Mouse (Mus musculus) CH12.LX (cell line): ENCODE measurements around the gene Apmap.

ENCODE experiments used
- CHD2 ChIP-seq: IDR thresholded peaks from 2 replicates; pipeline ENCODE4 v1.6.1; 2011; ENCODE audit warnings: low read length, improper control_type of control experiment
- CTCF ChIP-seq, 2 experiments: IDR thresholded peaks in 1 of 2; conservative IDR thresholded peaks in 1 of 2; 2 replicates each; pipeline ENCODE4 v1.5.1; 2011 to 2012; ENCODE audit warnings: low read depth in 2 of 2, low read length in 2 of 2, improper control_type of control experiment in 1 of 2, inconsistent platforms in 1 of 2, mild to moderate bottlenecking in 1 of 2, moderate library complexity in 1 of 2
- NELFE ChIP-seq: IDR thresholded peaks from 2 replicates; pipeline ENCODE4 v1.6.1; 2011; ENCODE audit warnings: low read depth, low read length, improper control_type of control experiment
- NRF1 ChIP-seq: IDR thresholded peaks from 2 replicates; pipeline ENCODE4 v1.6.1; 2014; ENCODE audit warnings: low read depth, mild to moderate bottlenecking, inconsistent platforms, low read length, improper control_type of control experiment, moderate library complexity
- POLR2A ChIP-seq: IDR thresholded peaks from 2 replicates; pipeline ENCODE4 v1.6.1; 2011; ENCODE audit warnings: low read depth, mild to moderate bottlenecking, improper control_type of control experiment, low read length
- SIN3A ChIP-seq: IDR thresholded peaks from 2 replicates; pipeline ENCODE4 v1.6.1; 2012; ENCODE audit warnings: low read length, improper control_type of control experiment, inconsistent platforms
- USF1 ChIP-seq: IDR thresholded peaks from 2 replicates; pipeline ENCODE4 v1.6.1; 2014; ENCODE audit warnings: low read depth, mild to moderate bottlenecking, inconsistent platforms, low read length, improper control_type of control experiment
- ZMIZ1 ChIP-seq: IDR thresholded peaks from 2 replicates; pipeline ENCODE4 v1.6.1; 2012; ENCODE audit warnings: low read depth, mild to moderate bottlenecking, inconsistent platforms, low read length, improper control_type of control experiment

DNA sequence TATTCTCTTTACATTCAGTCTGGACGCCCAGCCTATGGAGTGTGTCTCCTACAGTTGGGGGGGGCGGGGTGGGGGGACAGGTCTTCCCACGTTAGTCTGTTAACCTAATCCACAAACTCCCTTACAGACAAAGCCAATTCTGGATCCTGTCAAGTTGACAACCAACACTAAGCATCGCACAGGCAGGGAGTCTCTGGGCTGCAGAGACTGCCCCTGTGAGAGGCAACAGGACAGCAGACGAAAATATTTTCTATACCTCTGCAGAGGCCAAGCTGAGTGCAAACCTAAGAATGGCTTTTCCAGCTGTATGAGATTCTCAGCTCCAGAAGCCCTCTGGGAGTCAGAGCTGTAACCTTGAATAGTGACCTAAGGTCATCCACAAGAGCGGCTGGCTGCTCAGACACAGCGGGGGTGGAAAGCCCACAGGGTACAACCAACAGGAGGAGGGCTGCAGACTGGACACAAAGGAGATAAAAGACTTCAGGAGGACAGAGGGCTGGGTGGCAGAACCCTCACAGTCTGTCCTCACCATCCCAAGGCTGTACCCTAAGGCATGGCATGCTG lies 42.2 kb upstream of the Apmap start:
- TF ChIP-seq NELFE (no peak), POLR2A (no peak), USF1 (no peak), SIN3A (no peak), NRF1 (no peak), CTCF (conservative IDR thresholded peaks at IDR 0.05 in 1 of 2, IDR thresholded peaks at IDR 0.05 in 1 of 2; ENCODE audit: low read depth in 2 of 2, low read length in 2 of 2) (no peak), ZMIZ1 (no peak), CHD2 (no peak)
